Mouse (Mus musculus): Measurements from ENCODE around the gene Prss37. TPM values are rescaled to one million over a fixed set of nuclear protein-coding genes. Genes with fewer than 3 reads are reported as not detected.

Gene Prss37
- not detected for total RNA-seq (2021)
- long read RNA-seq, experiment 1 = 0 reads
- long read RNA-seq, experiment 2 = 0 reads

DNA sequence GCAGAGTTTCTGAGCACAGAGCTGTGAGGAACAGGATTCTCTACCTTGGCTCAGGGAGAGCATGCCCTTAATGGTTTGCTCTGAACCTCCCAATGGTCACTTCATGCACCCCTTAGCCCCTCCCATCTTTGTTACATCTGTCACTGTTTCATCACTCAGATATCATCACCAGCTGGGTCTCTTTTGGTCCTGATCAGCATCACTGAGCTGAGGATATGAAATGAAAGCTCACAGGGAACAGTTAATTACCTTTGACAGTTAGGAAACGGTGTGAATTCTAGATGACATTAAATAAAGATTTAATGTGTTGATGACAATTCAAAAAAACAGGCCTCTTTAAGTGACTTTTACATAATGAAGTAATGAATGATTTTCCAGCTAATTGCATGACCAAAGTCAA, at the start of gene Prss37:
Gene Prss37, minus strand, starts transcription at position 101 of the 400 bp plus-strand sequence.
- no peak for DNase-seq

- DNase-seq = no peak
These were observed 35.6 kb upstream of the Prss37 start, which contains the start of gene Olfr461 for GRCm38 (mm10) chr6:40554950-40555349. TSS of gene Olfr461 (minus strand) at chr6:40555050.

GRCm38 (mm10) chr6:40544690-40545089, 25.4 kb upstream of the Prss37 start:
- DNase-seq = no peak

DNA sequence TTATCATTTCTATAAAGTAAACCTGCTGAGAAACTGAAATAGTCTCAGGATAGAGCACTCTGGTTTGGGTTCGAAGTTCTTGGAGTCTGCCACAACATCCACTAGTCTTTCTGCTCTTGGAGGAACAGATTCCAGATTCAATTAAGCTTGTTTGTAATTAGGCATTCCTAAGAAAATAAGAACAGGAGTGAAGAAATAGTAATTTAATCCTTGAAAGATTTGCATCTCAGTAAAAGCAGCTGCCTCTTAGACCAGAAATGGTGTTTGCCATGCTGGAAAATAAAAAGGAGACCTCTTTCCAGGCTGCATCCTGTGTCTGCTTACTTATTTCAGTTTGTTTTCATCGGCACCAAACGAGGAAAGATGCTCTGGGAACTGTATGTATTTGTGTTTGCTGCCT, 26.1 kb downstream of the Prss37 start, which contains the start of gene Tas2r108:
Gene Tas2r108, plus strand, starts transcription at position 301 of the 400 bp plus-strand sequence.
- DNase-seq = no peak

DNA sequence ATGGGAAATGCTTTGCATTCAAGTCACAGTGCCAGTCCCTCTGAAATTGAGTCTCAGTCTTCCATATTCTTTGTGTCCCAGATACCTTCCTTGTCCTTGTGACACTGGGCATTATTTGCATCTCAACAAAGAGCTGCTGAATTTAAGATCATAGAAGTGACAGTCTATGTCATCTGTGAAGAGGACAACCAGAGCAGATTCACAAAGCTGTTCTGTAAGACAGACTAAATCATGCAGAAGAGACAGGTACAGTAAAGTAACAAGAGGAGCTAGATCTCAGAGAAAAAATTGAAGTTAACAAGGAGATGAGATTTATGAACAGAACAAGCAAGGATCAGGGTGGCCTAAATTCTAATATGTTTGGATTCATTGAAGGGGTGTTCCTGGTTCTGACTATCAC, 28.4 kb downstream of the Prss37 start, which contains the start of gene Tas2r137:
Gene Tas2r137, plus strand, starts transcription at position 301 of the 400 bp plus-strand sequence.
- no peak for DNase-seq

DNA sequence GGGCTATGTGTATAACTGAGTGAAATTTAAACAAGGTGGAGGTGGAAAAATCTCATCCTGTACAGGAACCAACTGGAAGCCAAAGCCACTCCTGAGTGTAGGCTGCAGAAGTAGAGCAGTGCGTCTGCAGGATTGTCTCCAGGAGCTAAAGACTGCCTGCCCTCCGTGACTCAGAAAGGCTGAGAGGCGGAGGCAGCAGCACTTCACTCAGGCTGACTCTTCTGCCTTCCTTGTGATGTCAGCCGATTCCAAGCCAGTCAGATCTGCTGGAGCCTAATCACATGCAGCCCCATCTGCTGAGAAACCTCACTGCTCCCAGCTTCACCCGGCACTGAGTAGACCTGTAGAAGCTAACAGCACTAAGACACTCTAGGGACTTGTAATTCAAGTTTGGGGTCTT, 37.0 kb downstream of the Prss37 start:
- no peak for DNase-seq

- no peak for DNase-seq
These were observed 39.6 kb downstream of the Prss37 start for GRCm38 (mm10) chr6:40479705-40480104.

DNA sequence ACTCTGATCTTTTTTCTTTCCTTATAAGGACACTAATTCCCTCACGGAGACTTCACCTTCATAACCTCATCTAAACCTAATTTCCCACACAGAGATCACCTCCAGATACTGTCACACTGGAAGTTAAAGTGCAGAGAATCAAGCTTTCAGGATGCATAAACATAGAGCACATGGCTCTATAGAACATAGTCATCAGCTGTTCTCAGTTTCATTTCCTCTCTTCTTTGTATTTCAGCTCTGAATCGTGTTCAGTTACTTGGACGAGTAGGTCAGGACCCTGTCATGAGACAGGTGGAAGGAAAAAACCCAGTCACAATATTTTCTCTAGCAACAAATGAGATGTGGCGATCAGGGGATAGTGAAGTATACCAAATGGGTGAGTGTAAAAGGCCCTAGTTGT, 43.2 kb downstream of the Prss37 start:
- no peak for DNase-seq

DNA sequence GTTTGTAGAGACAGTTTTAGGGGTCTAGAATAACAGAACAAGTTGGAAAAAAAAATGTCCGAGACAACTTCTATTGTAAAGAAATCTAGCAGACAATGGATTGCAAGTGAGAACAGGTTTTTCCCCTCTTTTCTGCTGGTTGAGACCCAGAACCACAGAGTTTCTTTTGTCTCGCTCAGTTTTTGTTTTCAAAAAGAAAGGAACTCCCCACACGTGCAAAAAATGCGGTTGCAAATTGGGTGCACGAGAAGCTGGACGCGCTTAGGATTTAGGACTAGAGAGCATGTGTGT, 47.6 kb downstream of the Prss37 start:
- no peak for DNase-seq

- peak; percentile 89 for DNase-seq
These were observed 48.2 kb downstream of the Prss37 start, which contains the start of gene Ssbp1 for GRCm38 (mm10) chr6:40470916-40471719. TSS of gene Ssbp1 (plus strand) at chr6:40471352.

- DNase-seq = no peak
These were observed 53.6 kb downstream of the Prss37 start for GRCm38 (mm10) chr6:40465710-40466109.

Other genes with a start within 250 kb of the Prss37 start
- 10 to 100 TPM; 12.2 to 13.9 TPM for gene Agk, start 194.3 kb downstream of the Prss37 start, total RNA-seq (2021)
- gene E330009J07Rik, start 83.4 kb downstream of the Prss37 start, total RNA-seq (2021) = 1 to 10 TPM; 3.7 to 3.8 TPM
- gene Wee2, start 80.4 kb downstream of the Prss37 start, total RNA-seq (2021) = not detected
- 10 to 100 TPM; 32.4 to 33.7 TPM for gene Ssbp1, start 48.2 kb downstream of the Prss37 start, total RNA-seq (2021)
- gene Tas2r137, start 28.3 kb downstream of the Prss37 start, total RNA-seq (2021) = not detected
- not detected for gene Tas2r108, start 26.0 kb downstream of the Prss37 start, total RNA-seq (2021)
- gene Olfr461, start 35.5 kb upstream of the Prss37 start, total RNA-seq (2021) = not detected
- gene Olfr460, start 50.0 kb upstream of the Prss37 start, total RNA-seq (2021) = not detected
- under 1 TPM; 0.56 to 0.78 TPM for gene Clec5a, start 66.3 kb upstream of the Prss37 start, total RNA-seq (2021)
- gene Tas2r138, start 93.8 kb upstream of the Prss37 start, total RNA-seq (2021) = not detected
- under 1 TPM; 0.70 to 0.81 TPM for gene Mgam, start 109.3 kb upstream of the Prss37 start, total RNA-seq (2021)

All from gastrocnemius, postnatal 10 days (tissue).